Mouse (Mus musculus) C2C12 (cell line): ENCODE results near the gene N4bp1. TPM values are rescaled to one million over a fixed set of nuclear protein-coding genes. Genes with fewer than 3 reads are reported as not detected.

Experiments
- H3K27me3 ChIP-seq: one replicate; pipeline ENCODE4 v1.6.1; 2011; ENCODE audit not compliant: control insufficient read depth, insufficient read depth, insufficient read length
- H3K36me3 ChIP-seq: one replicate; pipeline ENCODE4 v1.6.1; 2011; ENCODE audit not compliant: control insufficient read depth, insufficient read depth
- H3K4me3 ChIP-seq: one replicate; pipeline ENCODE4 v1.5.1; 2011; ENCODE audit warnings: mild to moderate bottlenecking, control low read depth; ENCODE audit not compliant: poor library complexity, insufficient read depth, severe bottlenecking
- H3K79me2 ChIP-seq: one replicate; pipeline ENCODE4 v1.6.1; 2011; ENCODE audit not compliant: control insufficient read depth, insufficient read depth
- H3K79me3 ChIP-seq: one replicate; pipeline ENCODE4 v1.6.1; 2011; ENCODE audit warnings: low read depth, control low read depth
- H3ac ChIP-seq: one replicate; pipeline ENCODE3; 2011; ENCODE audit warnings: low read depth; ENCODE audit not compliant: control insufficient read depth, insufficient read length
- CEBPB ChIP-seq: IDR thresholded peaks from one replicate; pipeline ENCODE4 v1.6.1; 2011; ENCODE audit warnings: low read depth, mild to moderate bottlenecking, control low read depth, moderate library complexity
- CTCF ChIP-seq: IDR thresholded peaks from one replicate; pipeline ENCODE4 v1.5.1; 2011; ENCODE audit not compliant: control insufficient read depth, insufficient read depth, insufficient read length
- FOSL1 ChIP-seq: IDR thresholded peaks from one replicate; pipeline ENCODE4 v1.8.0; 2011; ENCODE audit warnings: mild to moderate bottlenecking, low read length; ENCODE audit not compliant: poor library complexity, insufficient read depth, severe bottlenecking
- MAX ChIP-seq: IDR thresholded peaks from one replicate; pipeline ENCODE4 v1.6.1; 2011; ENCODE audit warnings: mild to moderate bottlenecking, control low read depth
- MYOD1 ChIP-seq: IDR thresholded peaks from one replicate; pipeline ENCODE4 v1.6.1; 2011; ENCODE audit warnings: low read depth; ENCODE audit not compliant: control insufficient read depth, insufficient read length
- MYOG ChIP-seq: IDR thresholded peaks from one replicate; pipeline ENCODE4 v1.6.1; 2011; ENCODE audit not compliant: control insufficient read depth, insufficient read length; ENCODE audit errors: extremely low read depth
- USF1 ChIP-seq: IDR thresholded peaks from one replicate; pipeline ENCODE4 v1.6.1; 2011; ENCODE audit warnings: low read depth, mild to moderate bottlenecking, control low read depth, moderate library complexity
- long read RNA-seq, 2 experiments: library from polyadenylated mRNA; unstranded; transcript quantifications; one replicate each; pipeline ENCODE4 v2.0.0; 2019 to 2020
- polyA plus RNA-seq: library from polyadenylated mRNA; unstranded; fragments of >200 nt; fragmentation: generic; extraction: Trizol; gene quantifications from one replicate; pipeline ENCODE4 v1.2.1, GENCODE M21; 2012; ENCODE audit warnings: missing spikeins

N4bp1 gene
- 6.4 TPM for polyA plus RNA-seq
- long read RNA-seq, experiment 1, full-length matches to known transcripts, result 1 of 11 reads
- long read RNA-seq, experiment 1, partial matches to known transcripts, result 6 of 11 reads
- long read RNA-seq, experiment 1, other reads (novel, unspliced or antisense), result 4 of 11 reads
- long read RNA-seq, experiment 2, full-length matches to known transcripts, result 14 of 26 reads
- long read RNA-seq, experiment 2, partial matches to known transcripts, result 6 of 26 reads
- long read RNA-seq, experiment 2, other reads (novel, unspliced or antisense), result 6 of 26 reads

GRCm38 (mm10) chr8:86884489-86885463 lies at the start of gene N4bp1:
Gene N4bp1, minus strand, starts transcription at chr8:86885258.
- Histone ChIP-seq H3K79me2 (peaks cover 52% of the 10 kb centered on the region), H3ac (peak within 1 kb of the TSS; percentile 95), H3K27me3 (no peaks in the 10 kb centered on the region), H3K79me3 (peaks cover 46% of the 10 kb centered on the region), H3K4me3 (peak within 1 kb of the TSS; percentile 86), H3K36me3 (peaks cover 2% of the 10 kb centered on the region)
- no peak for TF ChIP-seq MYOD1
- TF ChIP-seq MAX, result peak; percentile 59
- TF ChIP-seq CEBPB, result no peak
- TF ChIP-seq FOSL1, result no peak

- TF ChIP-seq MYOG (no peak), CEBPB (no peak), MAX (no peak)
- Histone ChIP-seq H3K79me2 (no peaks in the 10 kb centered on the region), H3K36me3 (no peaks in the 10 kb centered on the region), H3ac (no peak overlapping the region), H3K79me3 (no peaks in the 10 kb centered on the region), H3K27me3 (no peaks in the 10 kb centered on the region), H3K4me3 (no peak overlapping the region)
Measured at GRCm38 (mm10) chr8:86934841-86935240, 49.8 kb upstream of the N4bp1 start.

DNA sequence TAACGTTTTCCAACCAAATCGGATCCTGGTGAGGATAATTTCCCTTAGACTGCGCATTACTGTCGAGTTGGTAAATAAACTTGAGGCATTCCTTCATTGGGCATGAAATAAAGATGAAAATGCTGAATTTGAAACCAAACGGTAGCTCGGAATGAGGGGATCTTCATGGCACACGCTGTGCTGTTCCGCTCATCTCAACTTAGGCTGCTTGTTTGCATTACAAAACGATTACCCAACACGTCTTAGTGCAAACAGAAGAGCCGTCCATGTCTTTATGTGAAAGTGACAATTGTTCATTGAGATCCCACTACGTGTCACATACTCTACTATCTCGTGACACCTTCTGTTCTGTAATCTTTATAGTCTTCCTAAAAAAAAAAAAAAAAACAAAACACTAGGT lies 49.3 kb upstream of the N4bp1 start:
- Histone ChIP-seq H3K4me3 (no peak overlapping the region), H3ac (no peak overlapping the region), H3K79me3 (no peaks in the 10 kb centered on the region), H3K27me3 (no peaks in the 10 kb centered on the region), H3K36me3 (no peaks in the 10 kb centered on the region), H3K79me2 (no peaks in the 10 kb centered on the region)
- TF ChIP-seq MAX, result no peak
- no peak for TF ChIP-seq CTCF
- no peak for TF ChIP-seq FOSL1
- no peak for TF ChIP-seq USF1
- no peak for TF ChIP-seq MYOD1
- TF ChIP-seq CEBPB, result no peak
- no peak for TF ChIP-seq MYOG

DNA sequence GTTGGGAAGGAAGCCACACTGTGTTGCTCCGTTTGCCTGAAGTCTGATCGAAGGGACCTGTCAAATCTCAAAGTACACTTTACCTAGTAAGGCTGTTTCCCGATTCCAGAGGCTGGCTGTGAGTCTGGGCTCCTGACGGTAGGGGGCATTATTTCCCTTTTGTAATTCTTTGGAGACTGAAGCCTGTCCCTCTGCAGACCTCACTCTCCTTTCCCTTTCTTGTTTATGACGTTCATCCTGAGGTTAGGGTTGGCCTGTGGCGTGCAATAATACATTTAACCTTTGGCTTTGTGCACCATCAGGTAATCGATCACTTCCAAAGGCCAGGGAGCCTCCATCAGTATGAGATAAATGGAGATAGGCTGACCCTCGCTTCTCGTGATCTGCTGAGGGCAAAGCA lies 48.8 kb upstream of the N4bp1 start:
- no peaks in the 10 kb centered on the region for H3K79me3 ChIP-seq
- H3K4me3 ChIP-seq, result no peak overlapping the region
- no peak overlapping the region for H3ac ChIP-seq
- TF ChIP-seq CTCF (peak; percentile 46), MYOD1 (no peak)
- H3K36me3 ChIP-seq, result no peaks in the 10 kb centered on the region
- no peaks in the 10 kb centered on the region for H3K79me2 ChIP-seq
- no peaks in the 10 kb centered on the region for H3K27me3 ChIP-seq

DNA sequence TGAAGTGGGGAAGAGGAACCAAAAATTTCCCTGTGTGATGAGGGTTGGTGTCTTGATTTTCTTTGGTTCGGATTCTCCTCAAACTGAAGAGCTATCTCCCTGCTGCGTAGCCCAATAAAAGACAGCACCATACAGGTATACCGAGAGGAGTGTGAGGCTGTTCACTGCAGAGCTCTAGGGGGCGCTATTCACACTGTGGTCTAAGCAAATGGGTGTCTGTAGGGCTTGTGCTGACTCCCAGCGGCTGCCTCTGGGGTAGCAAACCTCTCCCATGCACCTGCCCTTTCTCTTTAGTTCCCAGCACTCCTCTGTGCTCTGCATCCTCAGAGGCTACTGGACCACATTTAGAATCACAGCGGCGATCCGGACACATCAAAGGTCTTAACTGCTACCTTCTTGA lies 41.2 kb upstream of the N4bp1 start:
- H3K79me2 ChIP-seq, result no peaks in the 10 kb centered on the region
- TF ChIP-seq MAX, result no peak

DNA sequence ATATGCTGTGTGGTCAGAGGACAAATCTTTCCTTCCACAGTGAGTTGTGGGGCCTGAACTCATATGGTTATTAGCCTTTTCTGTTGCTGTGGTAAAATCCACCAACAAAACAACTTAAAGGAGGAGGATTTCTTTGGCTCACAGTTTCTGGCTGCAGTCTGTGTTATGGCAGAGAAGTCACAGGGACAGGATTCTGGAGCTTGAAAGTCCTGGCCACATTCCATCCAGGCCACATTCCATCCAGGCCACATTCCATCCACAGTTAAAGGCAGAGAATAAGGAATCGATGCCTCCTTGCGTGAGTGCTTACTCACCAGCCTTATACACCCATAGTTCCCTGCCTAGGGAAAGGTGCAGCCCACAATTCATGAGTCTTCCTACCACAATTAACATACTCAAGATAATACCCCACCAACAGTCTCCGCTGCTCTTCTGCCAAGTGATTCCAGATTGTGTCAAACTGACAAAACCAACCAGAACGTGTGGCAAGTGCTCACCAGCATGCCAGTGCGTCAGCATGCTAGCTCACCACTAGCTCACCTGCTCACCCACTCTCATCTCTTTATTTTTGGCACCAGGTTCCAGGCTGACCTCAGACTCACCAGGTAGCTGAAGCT lies 38.3 kb upstream of the N4bp1 start:
- H3K36me3 ChIP-seq, result no peaks in the 10 kb centered on the region
- no peaks in the 10 kb centered on the region for H3K79me3 ChIP-seq
- TF ChIP-seq MAX (no peak), MYOD1 (peak; percentile 16), CEBPB (no peak)
- no peak overlapping the region for H3ac ChIP-seq
- no peaks in the 10 kb centered on the region for H3K79me2 ChIP-seq
- H3K27me3 ChIP-seq, result peaks cover 10% of the 10 kb centered on the region
- no peak overlapping the region for H3K4me3 ChIP-seq

More for the DNA sequence above, 41.2 kb upstream of the N4bp1 start:
- Histone ChIP-seq H3K36me3 (no peaks in the 10 kb centered on the region), H3K4me3 (no peak overlapping the region), H3K79me3 (no peaks in the 10 kb centered on the region), H3K27me3 (no peaks in the 10 kb centered on the region), H3ac (no peak overlapping the region)
